Mouse (Mus musculus) small intestine, adult 2 months (tissue): ENCODE results near the gene Mdga1.

Experiments used
- CTCF ChIP-seq: fragments of 200-500 bp; IDR thresholded peaks from 2 replicates; pipeline ENCODE4 v1.5.1; 2012; ENCODE audit warnings: low read depth, mild to moderate bottlenecking, control low read depth, inconsistent platforms, low read length, moderate library complexity, mixed read lengths; ENCODE audit not compliant: insufficient replicate concordance, insufficient read length; ENCODE audit errors: extremely low read depth
- POLR2A ChIP-seq: fragments of 200-500 bp; IDR thresholded peaks from 2 replicates; pipeline ENCODE4 v1.6.1; 2012; ENCODE audit warnings: low read depth, mild to moderate bottlenecking, control low read depth, inconsistent platforms, low read length, moderate library complexity

- TF ChIP-seq CTCF, result no peak
- no peak for TF ChIP-seq POLR2A
Observed at GRCm38 (mm10) chr17:29988141-29988540, 18.3 kb upstream of the Mdga1 start.
